Mouse (Mus musculus) limb, embryonic 10.5 days (tissue): ENCODE data around the gene Bco1. TPM values are rescaled to one million over a fixed set of nuclear protein-coding genes. Genes with fewer than 3 reads are reported as not detected.

ENCODE experiments used
- polyA plus RNA-seq: library from polyadenylated mRNA; unstranded; fragments of >200 nt; fragmentation: Nextera tagmentation; extraction: Ambion mirVana; gene quantifications from 2 replicates; pipeline ENCODE4 v1.2.1, GENCODE M21; 2016

Gene Bco1
- polyA plus RNA-seq, 1 experiment from 2014 or later, result not detected

Other genes starting within 250 kb of the Bco1 start
- gene Cmc2, start 174.4 kb upstream of the Bco1 start, polyA plus RNA-seq, result 68.6 and 70.3 TPM in 2 replicates
- 60.4 and 62.6 TPM in 2 replicates for gene Cenpn, start 174.1 kb upstream of the Bco1 start, polyA plus RNA-seq
- 12.1 and 12.4 TPM in 2 replicates for gene Atmin, start 152.5 kb upstream of the Bco1 start, polyA plus RNA-seq
- gene 1700030J22Rik, start 116.9 kb upstream of the Bco1 start, polyA plus RNA-seq, result 1.5 and 2.3 TPM in 2 replicates
- 175 and 200 TPM in 2 replicates for gene Gcsh, start 102.3 kb upstream of the Bco1 start, polyA plus RNA-seq
- gene Pkd1l2, start 13.4 kb upstream of the Bco1 start, polyA plus RNA-seq, result not detected in 2 replicates
- gene Gan, start 62.3 kb downstream of the Bco1 start, polyA plus RNA-seq, result 2.2 and 2.7 TPM in 2 replicates
- 7.6 and 8.2 TPM in 2 replicates for gene Cmip, start 161.2 kb downstream of the Bco1 start, polyA plus RNA-seq